Mouse (Mus musculus) embryonic fibroblast, embryonic 13.5 days (primary cell): ENCODE results near the gene Nrp1.

Experiments used
- CTCF ChIP-seq: IDR thresholded peaks from 2 replicates; pipeline ENCODE4 v1.5.1; 2011; ENCODE audit warnings: mild to moderate bottlenecking, control low read depth, low read length, moderate library complexity, borderline replicate concordance; ENCODE audit not compliant: insufficient read depth
- POLR2A ChIP-seq: IDR thresholded peaks from 2 replicates; pipeline ENCODE4 v1.6.1; 2011; ENCODE audit warnings: low read depth, mild to moderate bottlenecking, control low read depth, low read length, moderate library complexity

GRCm38 (mm10) chr8:128466681-128467430 is 108.5 kb downstream of the Nrp1 start:
- TF ChIP-seq CTCF (no peak), POLR2A (no peak)
